Mouse (Mus musculus) cerebellum, postnatal 36 days (tissue): Measurements from ENCODE around the gene Tbcb.
"Not testable (repeated sequence)": the region's sequence is repeated elsewhere in the genome, so short reads cannot be mapped to it uniquely, and the experiment has no call there.

Experiments
- DNase-seq, 2 experiments: peaks; one replicate each; pipeline ENCODE4 v3.0.0; 2021 to 2022; ENCODE audit warnings: mixed read lengths in 2 of 2

Tbcb gene

GRCm38 (mm10) chr7:30221433-30221832, 10.6 kb downstream of the Tbcb start:
- no peak for DNase-seq

DNA sequence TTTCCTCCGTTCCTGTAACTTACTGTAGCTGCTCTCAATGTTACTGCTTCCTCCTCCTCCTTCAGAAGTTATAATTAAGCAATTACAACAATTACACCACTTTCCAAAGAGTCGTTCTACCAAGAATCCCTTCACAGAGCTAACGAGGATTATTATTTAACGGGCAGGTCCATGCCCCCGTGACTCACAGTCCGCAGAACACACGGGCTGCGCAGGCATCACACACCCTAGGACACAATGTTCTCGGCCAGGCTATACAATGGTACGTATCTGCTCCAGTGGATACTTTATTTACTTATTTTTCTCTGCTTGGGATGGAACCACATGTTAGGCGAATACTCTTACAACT, 12.1 kb downstream of the Tbcb start:
- no peak for DNase-seq

DNA sequence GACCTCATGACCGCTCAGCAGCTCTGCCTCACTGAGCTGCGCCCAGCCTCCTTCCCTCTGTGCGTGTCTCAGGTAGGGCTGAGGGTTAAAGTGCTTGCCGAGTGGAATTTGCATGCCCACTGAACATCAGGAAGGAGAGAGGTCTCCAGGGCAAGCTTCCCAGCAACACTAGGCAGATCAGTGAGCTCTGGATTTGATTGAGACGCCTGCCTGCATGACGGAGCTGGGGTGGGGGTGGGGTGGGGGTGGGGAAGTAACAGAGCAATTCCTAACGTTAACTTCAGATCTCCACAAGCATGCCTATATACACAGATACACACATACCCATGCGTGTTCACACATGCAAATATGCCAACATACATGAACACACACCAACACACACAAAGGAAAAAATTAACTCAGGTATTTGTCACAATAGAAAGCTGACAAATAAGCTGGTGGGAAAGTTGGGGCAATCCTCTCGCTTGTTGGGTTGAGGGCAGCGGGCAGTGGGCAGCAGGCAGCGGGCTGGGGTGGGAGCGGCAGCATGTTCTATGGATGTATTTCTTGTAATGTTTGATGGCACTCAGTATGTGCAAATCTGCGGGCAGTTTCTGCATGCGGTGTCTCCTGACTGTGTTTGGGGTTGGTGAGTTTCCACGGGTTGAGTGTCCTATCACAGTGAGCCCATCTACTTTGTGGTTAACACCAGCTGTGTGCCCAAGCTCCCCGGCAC, 12.6 kb downstream of the Tbcb start:
- DNase-seq = peak; percentile 57 to 62

DNA sequence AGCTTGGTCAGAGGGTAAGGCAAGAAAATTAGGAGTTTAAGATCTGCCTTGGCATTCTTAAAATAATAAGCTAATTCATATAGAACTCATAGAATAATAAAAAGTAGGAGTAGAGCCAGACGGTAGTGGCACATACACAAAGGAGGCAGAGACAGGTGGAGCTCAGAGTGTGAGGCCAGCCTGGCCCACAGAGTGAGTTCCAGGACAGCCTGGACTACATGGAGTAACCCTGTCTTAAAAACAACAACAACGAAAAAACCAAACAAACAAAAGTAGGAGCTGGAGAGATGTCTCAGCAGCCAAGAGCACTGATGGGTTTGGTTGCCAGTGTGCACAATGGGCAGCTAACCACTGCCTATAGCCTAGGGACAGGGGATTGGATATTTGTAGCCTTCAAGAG, 14.8 kb downstream of the Tbcb start:
- no peak for DNase-seq

- DNase-seq = peak; percentile 83 to 87
Observed at GRCm38 (mm10) chr7:30216723-30217151, 15.3 kb downstream of the Tbcb start.

- no peak for DNase-seq
Observed at GRCm38 (mm10) chr7:30215875-30216274, 16.2 kb downstream of the Tbcb start.

- no peak for DNase-seq
Observed at GRCm38 (mm10) chr7:30213881-30214280, 18.2 kb downstream of the Tbcb start.

- no peak for DNase-seq
Observed at GRCm38 (mm10) chr7:30211025-30211424, 21.0 kb downstream of the Tbcb start.

DNA sequence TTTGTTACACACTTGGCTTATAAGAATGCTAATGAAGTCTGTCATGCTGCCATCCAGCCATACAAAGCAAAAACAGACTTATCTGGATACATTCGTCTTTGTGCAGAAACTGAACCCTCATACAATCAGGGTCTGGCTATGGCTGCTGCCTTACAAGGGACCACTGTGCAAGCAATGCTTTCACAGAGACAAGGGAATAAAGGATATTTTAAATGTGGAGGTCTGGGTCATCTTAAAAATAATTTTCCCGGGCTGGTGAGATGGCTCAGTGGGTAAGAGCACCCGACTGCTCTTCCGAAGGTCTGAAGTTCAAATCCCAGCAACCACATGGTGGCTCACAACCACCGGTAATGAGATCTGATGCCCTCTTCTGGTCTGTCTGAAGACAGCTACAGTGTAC, 25.7 kb downstream of the Tbcb start:
- not testable (repeated sequence) for DNase-seq

DNA sequence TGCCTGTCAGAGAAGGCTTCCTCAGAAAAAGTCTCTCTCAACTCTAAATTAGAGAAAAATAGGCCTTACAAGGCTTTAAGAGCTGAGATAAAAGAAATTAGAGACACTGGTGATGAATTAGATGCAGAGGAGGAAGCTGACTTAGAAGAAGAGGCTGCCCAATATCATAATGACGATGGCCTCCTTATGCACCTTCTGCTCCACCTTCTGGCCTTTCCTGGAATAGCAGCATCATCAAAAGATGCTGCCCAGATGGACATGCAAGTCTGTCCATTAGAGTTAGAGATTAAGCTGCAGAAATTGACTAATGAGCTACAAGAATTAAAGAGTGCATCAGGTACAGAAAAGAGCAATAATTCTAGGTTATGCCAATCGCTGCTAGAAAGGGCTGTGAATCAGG, 26.7 kb downstream of the Tbcb start:
- DNase-seq = peak; percentile 77 to 88

- DNase-seq = no peak
Observed at GRCm38 (mm10) chr7:30204380-30204779, 27.7 kb downstream of the Tbcb start.

DNA sequence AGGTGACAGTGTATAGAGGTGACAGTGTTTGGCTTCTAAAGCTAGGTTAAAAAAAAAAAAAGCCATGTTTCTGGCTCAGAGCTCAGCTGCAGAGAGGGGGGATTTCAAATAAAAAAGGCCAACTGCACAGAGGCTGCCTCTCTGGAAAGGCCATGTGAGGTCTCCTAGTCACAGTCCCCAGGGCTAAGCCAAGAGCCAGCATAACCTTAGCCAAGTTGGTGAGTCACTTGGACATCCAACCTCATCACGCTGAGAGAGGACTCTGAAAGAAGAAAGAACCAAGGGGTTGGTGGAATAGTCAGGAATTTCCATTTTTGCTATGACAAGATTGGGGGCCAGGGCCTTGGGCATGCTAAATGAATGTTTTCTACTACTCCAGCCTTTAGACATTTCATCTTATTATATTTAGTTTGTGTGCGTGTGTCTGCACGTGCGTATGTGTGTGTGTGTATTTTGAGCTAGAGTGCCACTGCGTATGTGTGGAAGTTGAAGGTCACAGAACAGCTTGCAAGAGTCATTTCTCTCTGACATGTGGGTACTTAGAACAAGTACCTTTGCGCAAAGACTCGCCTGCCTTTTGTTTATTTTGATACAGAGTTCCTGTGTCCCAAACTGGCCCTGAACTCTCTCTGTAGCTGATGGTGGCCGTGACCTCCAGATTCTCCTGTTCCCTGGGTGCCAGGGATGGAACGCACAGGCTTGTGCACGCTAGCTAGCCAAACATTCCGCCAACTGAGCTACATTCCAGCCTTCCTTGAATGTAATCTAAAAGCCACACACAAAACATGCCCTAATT, 29.0 kb downstream of the Tbcb start:
- DNase-seq = peak; percentile 55 to 68

DNA sequence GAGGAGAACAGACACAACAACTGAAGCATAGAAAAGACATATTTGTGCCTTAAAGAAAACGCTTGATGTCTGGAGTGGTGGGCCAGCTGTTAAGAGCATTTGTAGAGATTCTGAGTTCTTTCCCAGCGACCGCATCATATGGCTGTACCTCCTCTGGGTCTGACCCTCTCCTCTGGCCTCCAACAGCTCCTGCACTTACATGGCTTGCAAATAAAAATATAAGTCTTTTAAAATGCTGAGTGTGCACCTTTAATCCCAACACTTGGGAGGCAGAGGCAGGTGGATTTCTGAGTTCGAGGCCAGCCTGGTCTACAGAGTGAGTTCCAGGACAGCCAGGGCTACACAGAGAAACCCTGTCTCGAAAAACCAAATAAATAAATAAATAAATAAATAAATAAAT, 31.4 kb downstream of the Tbcb start:
- DNase-seq = not testable (repeated sequence)

- DNase-seq = no peak
Observed at GRCm38 (mm10) chr7:30200200-30200599, 31.9 kb downstream of the Tbcb start.

- DNase-seq = no peak
Observed at GRCm38 (mm10) chr7:30199498-30200139, 32.5 kb downstream of the Tbcb start.

GRCm38 (mm10) chr7:30198481-30198971, 33.5 kb downstream of the Tbcb start, which contains the start of gene Capns1:
Gene Capns1 (minus strand): TSS chr7:30198811.
- DNase-seq = peak; percentile 58

DNA sequence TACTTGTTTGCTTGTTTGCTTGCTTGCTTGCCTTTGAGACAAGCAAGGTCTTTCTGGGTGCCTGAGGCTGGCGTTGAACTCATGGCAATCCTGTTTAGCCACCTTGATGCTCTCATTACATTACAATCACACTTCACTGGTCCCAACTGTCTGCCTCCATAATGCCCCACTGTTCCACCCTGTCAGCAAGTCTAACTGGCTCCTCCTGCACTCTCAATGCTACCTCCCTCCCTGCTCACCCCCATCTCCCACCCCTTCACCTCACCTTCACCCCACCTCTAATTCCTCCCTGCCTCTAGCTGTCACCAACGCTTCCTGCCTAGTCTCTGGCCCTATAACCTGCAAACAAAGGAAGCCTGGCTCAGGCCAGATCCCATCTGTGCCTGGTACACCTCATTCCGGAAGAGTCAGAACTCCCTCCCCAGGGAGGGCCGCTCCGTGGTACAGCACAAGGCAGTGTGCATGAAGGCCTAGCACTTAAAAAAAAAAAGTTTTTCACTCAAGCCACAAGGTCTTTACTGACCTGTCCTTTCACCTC, 34.4 kb downstream of the Tbcb start:
- no peak for DNase-seq

GRCm38 (mm10) chr7:30196171-30196570, 35.9 kb downstream of the Tbcb start:
- no peak for DNase-seq

- DNase-seq = no peak
Observed at GRCm38 (mm10) chr7:30195461-30195860, 36.6 kb downstream of the Tbcb start.

- peak; percentile 96 to 99 for DNase-seq
Observed at GRCm38 (mm10) chr7:30194884-30195283, 37.2 kb downstream of the Tbcb start.

GRCm38 (mm10) chr7:30194101-30194831, 37.8 kb downstream of the Tbcb start:
- DNase-seq = peak; percentile 69 to 73

- DNase-seq = peak; percentile 83 to 86
Observed at GRCm38 (mm10) chr7:30193581-30194100, 38.4 kb downstream of the Tbcb start.
